Mouse (Mus musculus): ENCODE results near the gene Tnfsf10. TPM values are rescaled to one million over a fixed set of nuclear protein-coding genes. Genes with fewer than 3 reads are reported as not detected.
"Not testable (repeated sequence)": the region's sequence is repeated elsewhere in the genome, so short reads cannot be mapped to it uniquely, and the experiment has no call there.

The Tnfsf10 gene
- not detected in 2 replicates for polyA plus RNA-seq (2014; fragmentation: Nextera tagmentation; extraction: Ambion mirVana)

GRCm38 (mm10) chr3:27316559-27317287 lies at the start of gene Tnfsf10:
TSS of gene Tnfsf10 (plus strand) at chr3:27317028.
- Histone ChIP-seq H3K9me3 (ENCODE audit: control insufficient read depth, low read length) (no peaks in the 10 kb centered on the region), H3K4me1 (replicated peaks; ENCODE audit: control insufficient read depth, insufficient read depth, low read length) (no peaks in the 10 kb centered on the region), H3K9ac (ENCODE audit: low read depth, low read length) (no peak within 1 kb of the TSS), H3K4me2 (replicated peaks; ENCODE audit: low read depth, low read length) (no peak within 1 kb of the TSS), H3K27ac (ENCODE audit: low read depth, low read length) (no peak within 1 kb of the TSS), H3K36me3 (ENCODE audit: control insufficient read depth, insufficient read depth, low read length) (no peaks in the 10 kb centered on the region), H3K4me3 (ENCODE audit: low read depth, low read length) (no peak within 1 kb of the TSS), H3K27me3 (ENCODE audit: control insufficient read depth, insufficient read depth, low read length) (no peaks in the 10 kb centered on the region)
- 80% methylated on average over 9 of the region's 9 CpGs for WGBS
- ATAC-seq (ENCODE audit: low FRiP score), result no peak
- no peak for DNase-seq (ENCODE audit: low spot score)

GRCm38 (mm10) chr3:27267327-27267726 lies 49.5 kb upstream of the Tnfsf10 start:
- Histone ChIP-seq H3K4me2 (replicated peaks; ENCODE audit: low read depth, low read length) (no peak overlapping the region), H3K4me3 (ENCODE audit: low read depth, low read length) (no peak overlapping the region), H3K4me1 (replicated peaks; ENCODE audit: control insufficient read depth, insufficient read depth, low read length) (no peaks in the 10 kb centered on the region), H3K9ac (ENCODE audit: low read depth, low read length) (no peak overlapping the region), H3K36me3 (ENCODE audit: control insufficient read depth, insufficient read depth, low read length) (no peaks in the 10 kb centered on the region), H3K27ac (ENCODE audit: low read depth, low read length) (no peak overlapping the region), H3K27me3 (ENCODE audit: control insufficient read depth, insufficient read depth, low read length) (no peaks in the 10 kb centered on the region), H3K9me3 (ENCODE audit: control insufficient read depth, low read length) (no peaks in the 10 kb centered on the region)
- DNase-seq (ENCODE audit: low spot score), result no peak
- WGBS, result 94% methylated on average over 5 of the region's 5 CpGs
- no peak for ATAC-seq (ENCODE audit: low FRiP score)

GRCm38 (mm10) chr3:27267887-27268286 lies 48.9 kb upstream of the Tnfsf10 start:
- no peak overlapping the region for H3K4me3 ChIP-seq (ENCODE audit: low read depth, low read length)
- H3K9me3 ChIP-seq (ENCODE audit: control insufficient read depth, low read length), result no peaks in the 10 kb centered on the region
- DNase-seq (ENCODE audit: low spot score) (no peak), ATAC-seq (ENCODE audit: low FRiP score) (no peak)
- H3K27ac ChIP-seq (ENCODE audit: low read depth, low read length), result no peak overlapping the region
- H3K4me2 ChIP-seq (replicated peaks; ENCODE audit: low read depth, low read length), result no peak overlapping the region
- no peak overlapping the region for H3K9ac ChIP-seq (ENCODE audit: low read depth, low read length)
- H3K36me3 ChIP-seq (ENCODE audit: control insufficient read depth, insufficient read depth, low read length), result no peaks in the 10 kb centered on the region
- H3K4me1 ChIP-seq (replicated peaks; ENCODE audit: control insufficient read depth, insufficient read depth, low read length), result no peaks in the 10 kb centered on the region
- WGBS, result 76% methylated on average over 4 of the region's 4 CpGs
- no peaks in the 10 kb centered on the region for H3K27me3 ChIP-seq (ENCODE audit: control insufficient read depth, insufficient read depth, low read length)

GRCm38 (mm10) chr3:27269151-27269550 lies 47.7 kb upstream of the Tnfsf10 start:
- WGBS, result 90% methylated on average over 4 of the region's 4 CpGs
- Histone ChIP-seq H3K4me2 (replicated peaks; ENCODE audit: low read depth, low read length) (no peak overlapping the region), H3K4me3 (ENCODE audit: low read depth, low read length) (no peak overlapping the region), H3K27me3 (ENCODE audit: control insufficient read depth, insufficient read depth, low read length) (no peaks in the 10 kb centered on the region), H3K36me3 (ENCODE audit: control insufficient read depth, insufficient read depth, low read length) (no peaks in the 10 kb centered on the region), H3K9ac (ENCODE audit: low read depth, low read length) (no peak overlapping the region), H3K9me3 (ENCODE audit: control insufficient read depth, low read length) (no peaks in the 10 kb centered on the region), H3K4me1 (replicated peaks; ENCODE audit: control insufficient read depth, insufficient read depth, low read length) (no peaks in the 10 kb centered on the region), H3K27ac (ENCODE audit: low read depth, low read length) (no peak overlapping the region)
- ATAC-seq (ENCODE audit: low FRiP score) (no peak), DNase-seq (ENCODE audit: low spot score) (no peak)

- no peak overlapping the region for H3K27ac ChIP-seq (ENCODE audit: low read depth, low read length)
- H3K27me3 ChIP-seq (ENCODE audit: control insufficient read depth, insufficient read depth, low read length), result no peaks in the 10 kb centered on the region
- no peak overlapping the region for H3K9ac ChIP-seq (ENCODE audit: low read depth, low read length)
- H3K9me3 ChIP-seq (ENCODE audit: control insufficient read depth, low read length), result no peaks in the 10 kb centered on the region
- ATAC-seq (ENCODE audit: low FRiP score) (no peak), DNase-seq (ENCODE audit: low spot score) (no peak)
- H3K4me1 ChIP-seq (replicated peaks; ENCODE audit: control insufficient read depth, insufficient read depth, low read length), result no peaks in the 10 kb centered on the region
- 40% methylated on average over 11 of the region's 11 CpGs for WGBS
- H3K4me2 ChIP-seq (replicated peaks; ENCODE audit: low read depth, low read length), result no peak overlapping the region
- H3K36me3 ChIP-seq (ENCODE audit: control insufficient read depth, insufficient read depth, low read length), result no peaks in the 10 kb centered on the region
- no peak overlapping the region for H3K4me3 ChIP-seq (ENCODE audit: low read depth, low read length)
These were observed 46.5 kb upstream of the Tnfsf10 start for GRCm38 (mm10) chr3:27270160-27270962.

- peak; percentile 19 for DNase-seq (ENCODE audit: low spot score)
- no peak overlapping the region for H3K9ac ChIP-seq (ENCODE audit: low read depth, low read length)
- H3K4me1 ChIP-seq (replicated peaks; ENCODE audit: control insufficient read depth, insufficient read depth, low read length), result no peaks in the 10 kb centered on the region
- ATAC-seq (ENCODE audit: low FRiP score), result no peak
- H3K4me2 ChIP-seq (replicated peaks; ENCODE audit: low read depth, low read length), result no peak overlapping the region
- WGBS, result 31% methylated on average over 7 of the region's 7 CpGs
- no peaks in the 10 kb centered on the region for H3K9me3 ChIP-seq (ENCODE audit: control insufficient read depth, low read length)
- no peak overlapping the region for H3K4me3 ChIP-seq (ENCODE audit: low read depth, low read length)
- no peaks in the 10 kb centered on the region for H3K27me3 ChIP-seq (ENCODE audit: control insufficient read depth, insufficient read depth, low read length)
- H3K27ac ChIP-seq (ENCODE audit: low read depth, low read length), result no peak overlapping the region
- no peaks in the 10 kb centered on the region for H3K36me3 ChIP-seq (ENCODE audit: control insufficient read depth, insufficient read depth, low read length)
These were observed 43.7 kb upstream of the Tnfsf10 start for GRCm38 (mm10) chr3:27272926-27273745.

GRCm38 (mm10) chr3:27279286-27279925 lies 37.4 kb upstream of the Tnfsf10 start:
- ATAC-seq (ENCODE audit: low FRiP score), result not testable (repeated sequence)

GRCm38 (mm10) chr3:27280280-27280749 lies 36.5 kb upstream of the Tnfsf10 start:
- WGBS, result 67% methylated on average over 11 of the region's 11 CpGs
- no peaks in the 10 kb centered on the region; the same call in 1 of the 2 replicates for H3K4me1 ChIP-seq (replicated peaks; ENCODE audit: control insufficient read depth, insufficient read depth, low read length)
- no peak for ATAC-seq (ENCODE audit: low FRiP score)
- H3K4me2 ChIP-seq (replicated peaks; ENCODE audit: low read depth, low read length), result no peak overlapping the region
- no peak overlapping the region for H3K27ac ChIP-seq (ENCODE audit: low read depth, low read length)
- no peak for DNase-seq (ENCODE audit: low spot score)
- H3K4me3 ChIP-seq (ENCODE audit: low read depth, low read length), result no peak overlapping the region
- H3K9ac ChIP-seq (ENCODE audit: low read depth, low read length), result no peak overlapping the region
- H3K27me3 ChIP-seq (ENCODE audit: control insufficient read depth, insufficient read depth, low read length), result no peaks in the 10 kb centered on the region
- no peaks in the 10 kb centered on the region for H3K9me3 ChIP-seq (ENCODE audit: control insufficient read depth, low read length)
- H3K36me3 ChIP-seq (ENCODE audit: control insufficient read depth, insufficient read depth, low read length), result no peaks in the 10 kb centered on the region

More at GRCm38 (mm10) chr3:27279286-27279925, 37.4 kb upstream of the Tnfsf10 start:
- H3K27me3 ChIP-seq (ENCODE audit: control insufficient read depth, insufficient read depth, low read length); H3K4me1 ChIP-seq (replicated peaks; ENCODE audit: control insufficient read depth, insufficient read depth, low read length); H3K9ac ChIP-seq (ENCODE audit: low read depth, low read length); H3K27ac ChIP-seq (ENCODE audit: low read depth, low read length); DNase-seq (ENCODE audit: low spot score); H3K9me3 ChIP-seq (ENCODE audit: control insufficient read depth, low read length); H3K4me2 ChIP-seq (replicated peaks; ENCODE audit: low read depth, low read length); H3K36me3 ChIP-seq (ENCODE audit: control insufficient read depth, insufficient read depth, low read length); H3K4me3 ChIP-seq (ENCODE audit: low read depth, low read length): not testable (repeated sequence)
- 96% methylated on average over 14 of the region's 14 CpGs for WGBS

All from hindbrain, embryonic 11.5 days (tissue).